Mouse (Mus musculus) cerebellum, adult 9-10 months (tissue): ENCODE results near the gene Wipf1.

ENCODE experiments used
- DNase-seq: peaks from one replicate; pipeline ENCODE4 v3.0.0; 2022

Gene Wipf1

DNA sequence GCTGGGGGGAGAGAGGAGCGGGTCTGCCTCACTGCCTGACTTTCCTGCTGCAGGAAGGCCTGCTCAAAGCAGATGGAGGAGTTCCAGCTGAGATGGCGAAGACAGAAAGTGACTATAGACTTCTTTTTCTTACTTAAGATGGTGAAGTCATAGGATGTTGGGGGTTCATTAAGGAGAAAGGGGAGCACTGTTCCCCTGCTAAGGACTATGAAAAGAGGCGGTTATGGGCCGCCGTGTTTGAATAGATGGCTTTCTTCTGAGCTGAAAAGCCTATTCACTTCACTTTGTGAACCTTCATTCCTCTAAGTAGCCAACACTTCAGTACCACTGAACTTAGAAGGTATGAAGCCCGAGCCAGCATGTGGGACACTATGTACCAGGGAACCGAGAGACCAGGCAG, 109.8 kb downstream of the Wipf1 start:
- no peak for DNase-seq

DNA sequence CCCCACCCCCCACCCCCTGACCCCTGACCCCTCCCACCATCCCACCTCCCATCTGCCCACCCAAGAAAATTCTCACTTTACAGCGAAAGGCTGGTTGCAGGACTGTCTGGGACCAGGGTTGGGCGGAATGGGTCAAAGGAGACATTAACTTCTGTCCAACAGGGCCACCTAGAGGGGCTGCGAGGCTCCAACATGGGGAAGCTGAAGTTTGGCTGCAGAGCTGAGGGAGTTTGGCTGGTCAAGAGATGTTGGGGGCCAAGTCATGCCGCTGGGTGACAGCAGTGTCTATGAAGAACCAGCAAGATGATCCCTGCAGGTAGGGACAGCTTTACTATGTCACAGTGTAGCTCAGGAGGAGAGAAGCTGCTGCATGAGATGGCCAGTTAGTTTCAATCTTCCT, 110.2 kb downstream of the Wipf1 start:
- DNase-seq = peak; percentile 4

DNA sequence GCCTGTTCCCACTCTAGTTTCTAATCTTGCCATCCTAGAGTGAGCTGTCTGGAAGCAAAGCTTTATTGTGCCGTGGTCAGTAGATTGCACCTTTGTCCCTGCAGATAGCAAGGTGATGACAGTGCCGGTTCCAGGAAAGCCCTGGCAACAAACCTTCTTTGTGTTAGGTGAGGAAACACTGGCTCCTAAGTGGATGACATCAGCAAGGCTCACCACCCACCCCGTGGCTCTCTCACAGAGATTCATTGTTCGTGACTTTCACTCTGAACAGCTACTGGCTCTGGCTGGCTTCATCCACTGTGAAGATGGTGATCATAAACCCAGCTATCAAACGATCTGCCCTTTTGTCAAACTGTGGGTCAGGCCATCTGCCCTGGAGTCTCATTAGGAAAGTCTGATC, 113.6 kb downstream of the Wipf1 start:
- no peak for DNase-seq

DNA sequence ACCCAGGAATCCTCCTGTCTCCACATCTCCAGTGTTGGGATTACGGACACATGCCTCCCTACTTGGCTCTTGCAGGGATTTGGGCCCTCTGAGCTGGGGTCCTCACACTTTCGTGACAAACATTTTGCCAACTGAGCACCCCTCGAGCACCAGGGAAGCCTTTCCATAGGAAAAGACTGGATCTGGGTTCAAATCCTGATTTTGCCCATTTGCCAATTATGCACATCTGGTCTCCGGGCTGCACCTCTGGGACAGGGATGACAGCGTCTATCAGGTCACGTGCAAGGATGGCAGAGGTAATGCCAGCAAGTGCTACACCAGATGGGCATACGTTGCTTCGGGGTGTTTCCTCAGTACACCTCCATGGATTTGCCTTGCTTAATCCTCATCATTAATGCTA, 119.5 kb downstream of the Wipf1 start:
- DNase-seq = no peak

DNA sequence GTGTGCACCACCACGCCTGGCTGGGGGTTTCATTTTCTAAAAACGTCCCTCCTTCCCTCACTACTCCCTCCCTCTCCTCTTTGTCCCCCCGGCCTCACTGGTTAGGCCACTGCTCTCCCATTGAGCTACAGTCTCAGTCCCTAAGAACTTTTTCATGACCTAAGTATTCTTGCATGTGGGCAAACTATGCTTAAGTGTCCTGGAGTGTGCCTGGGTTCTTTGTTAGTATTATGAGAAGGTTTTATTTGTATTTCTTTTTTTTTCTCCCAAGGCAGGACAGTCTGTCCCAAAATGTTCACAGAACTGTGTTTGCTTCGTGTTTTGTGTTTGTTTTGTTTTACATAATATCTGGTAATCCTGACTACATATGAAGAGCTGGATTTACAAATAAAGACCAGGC, 121.9 kb downstream of the Wipf1 start:
- DNase-seq = no peak

DNA sequence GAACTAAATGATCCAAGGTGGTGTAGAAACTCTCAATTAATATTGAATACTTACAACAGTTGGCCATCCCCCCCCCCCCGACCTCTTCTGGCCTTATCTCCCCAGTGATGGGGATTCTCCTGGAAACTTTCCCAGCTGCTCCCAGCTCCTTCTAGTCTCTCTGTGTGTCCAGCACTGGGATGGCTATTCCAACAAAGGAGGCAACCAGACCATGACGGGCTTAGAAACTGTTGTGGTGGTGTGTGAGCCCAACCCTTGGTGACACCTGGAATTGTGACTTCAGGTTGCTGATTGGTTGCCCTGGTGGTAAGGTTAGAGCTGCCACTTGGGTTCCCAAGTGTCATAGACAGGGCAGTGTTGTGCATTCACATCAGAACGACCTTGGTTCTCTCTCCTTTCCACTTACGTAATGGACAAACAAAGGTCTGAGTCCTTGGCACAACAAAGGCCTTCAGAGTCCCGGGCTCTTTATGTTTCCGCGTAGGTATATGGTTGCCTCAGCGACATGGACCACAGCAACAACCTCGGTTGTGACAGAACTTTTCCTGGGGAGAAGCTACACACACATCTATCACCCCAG, 123.1 kb downstream of the Wipf1 start:
- DNase-seq = no peak

DNA sequence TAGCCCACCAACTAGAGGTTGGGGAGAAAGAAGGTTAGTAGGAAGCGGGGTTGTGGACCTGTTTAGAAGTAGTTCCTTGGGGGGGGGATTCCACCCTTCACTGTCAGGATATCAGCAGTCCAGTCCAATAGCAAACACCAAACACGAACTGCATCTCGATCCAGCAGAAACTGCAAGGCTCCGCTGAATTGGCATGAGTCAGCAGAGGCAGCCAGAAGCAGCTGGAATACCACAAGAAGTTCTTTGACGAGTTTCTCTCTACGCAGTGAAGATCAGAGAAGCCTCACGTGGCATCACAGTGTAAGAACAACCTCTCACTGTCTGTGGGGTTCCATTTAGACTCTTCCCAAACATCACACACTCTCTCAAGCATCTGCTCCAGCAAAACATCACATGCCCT, 124.6 kb downstream of the Wipf1 start:
- no peak for DNase-seq

DNA sequence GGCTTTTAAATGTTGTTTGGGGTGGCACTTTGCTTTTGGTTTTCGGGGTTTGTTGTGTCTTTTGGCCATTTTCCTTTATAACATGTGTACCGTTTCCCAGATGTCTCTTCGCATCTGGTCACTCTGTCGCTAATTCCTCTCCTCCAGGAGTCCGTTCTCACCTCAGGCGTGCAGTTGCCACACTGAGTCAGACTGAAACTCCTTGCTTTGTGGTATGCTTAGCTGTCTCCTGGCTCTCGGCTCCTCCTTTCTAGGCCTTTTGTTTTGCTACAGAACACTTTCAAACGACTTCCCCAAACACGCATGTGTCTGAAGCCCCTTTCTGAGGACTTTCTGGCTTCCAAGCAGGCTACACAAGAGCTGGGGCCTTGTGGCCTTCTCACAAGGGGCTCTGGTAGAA, 125.1 kb downstream of the Wipf1 start:
- no peak for DNase-seq

DNA sequence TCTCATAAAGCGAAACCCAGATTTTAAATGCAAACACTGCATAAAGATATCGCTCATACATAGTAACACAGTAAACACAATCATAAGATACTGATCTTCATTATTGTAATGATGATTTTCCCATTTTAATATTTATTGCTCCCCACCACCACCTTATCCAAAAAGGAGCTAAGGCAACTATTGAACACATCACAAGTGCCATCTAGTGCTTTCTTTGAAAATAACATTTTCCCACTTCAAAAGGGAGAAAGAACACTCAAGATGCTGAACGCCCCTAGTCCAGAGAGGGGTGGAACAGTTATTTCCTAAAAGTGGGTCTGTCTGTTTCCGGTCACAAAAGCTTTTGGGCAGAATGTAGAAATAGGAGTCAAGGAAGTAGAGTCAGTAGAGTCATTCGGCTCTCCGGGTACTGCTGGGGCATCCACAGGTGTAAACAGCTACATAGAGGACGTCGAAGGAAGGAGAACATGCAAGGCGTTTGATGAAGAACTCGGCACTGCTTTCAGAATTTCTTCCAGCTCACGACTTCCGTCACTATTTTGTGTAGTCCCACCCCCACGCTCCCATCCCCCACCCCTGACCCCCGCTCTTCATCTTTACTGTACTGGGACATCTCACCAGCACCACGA, 126.0 kb downstream of the Wipf1 start:
- DNase-seq = no peak

DNA sequence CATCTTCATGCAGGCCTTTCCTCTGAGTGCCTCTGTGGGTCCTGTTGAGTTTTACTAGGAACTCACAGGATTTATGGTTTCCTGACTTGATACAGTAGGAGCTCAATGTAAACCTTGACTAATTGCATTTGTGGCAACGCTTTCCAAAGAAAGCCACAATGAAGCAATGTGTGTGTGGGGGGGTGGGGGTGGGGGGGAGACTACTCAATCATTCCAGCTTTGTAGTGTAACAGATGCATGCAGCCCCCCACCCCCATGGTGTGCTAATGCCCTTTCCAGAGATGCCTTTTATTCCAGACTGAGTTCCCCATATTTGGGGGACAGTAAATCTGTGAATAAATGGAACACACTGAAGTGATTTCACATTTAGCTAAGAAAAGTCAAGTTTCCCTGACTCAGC, 127.8 kb downstream of the Wipf1 start:
- DNase-seq = no peak

DNA sequence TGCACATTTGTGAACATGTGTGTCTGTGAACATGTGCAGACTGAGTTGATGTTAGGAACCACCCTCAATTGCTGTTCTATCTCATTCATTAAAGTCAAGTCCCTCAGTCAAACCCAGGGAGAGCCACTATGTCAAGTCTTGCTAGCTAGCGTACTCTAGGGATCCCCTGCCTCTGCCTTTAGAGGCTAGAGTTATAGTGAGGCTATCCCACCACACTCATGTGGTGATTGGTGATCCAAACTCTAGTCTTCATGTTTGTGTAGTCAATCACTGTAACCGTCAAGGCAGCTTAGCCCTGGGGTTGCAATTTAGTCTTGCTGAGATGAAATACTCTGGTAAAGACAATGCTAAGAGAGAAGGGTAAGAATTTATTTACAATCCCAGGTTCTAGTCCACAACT, 132.1 kb downstream of the Wipf1 start:
- no peak for DNase-seq

DNA sequence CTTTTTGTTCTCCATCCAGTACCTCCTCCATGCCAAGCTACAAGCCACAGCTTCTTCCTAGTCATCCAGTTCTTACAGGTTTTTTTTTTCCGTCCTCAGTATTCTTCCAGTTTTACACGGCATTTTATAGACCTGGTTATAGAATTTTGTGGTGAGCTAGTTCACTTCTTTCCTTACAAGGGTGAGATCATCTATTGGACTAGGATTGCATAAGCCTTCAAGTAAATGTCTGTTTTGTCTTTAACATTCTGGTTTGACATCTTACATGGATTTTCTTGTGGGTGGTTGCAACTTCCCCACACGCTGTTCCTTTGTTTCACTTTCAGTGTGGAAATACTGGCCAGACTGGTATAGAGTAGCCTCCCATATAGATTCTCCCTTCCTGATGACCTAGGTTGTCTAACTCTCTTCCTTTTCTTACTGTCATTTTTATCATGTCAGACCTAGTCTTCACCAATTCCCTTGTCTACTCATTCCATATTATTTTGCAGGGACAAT, 132.7 kb downstream of the Wipf1 start:
- DNase-seq = no peak

DNA sequence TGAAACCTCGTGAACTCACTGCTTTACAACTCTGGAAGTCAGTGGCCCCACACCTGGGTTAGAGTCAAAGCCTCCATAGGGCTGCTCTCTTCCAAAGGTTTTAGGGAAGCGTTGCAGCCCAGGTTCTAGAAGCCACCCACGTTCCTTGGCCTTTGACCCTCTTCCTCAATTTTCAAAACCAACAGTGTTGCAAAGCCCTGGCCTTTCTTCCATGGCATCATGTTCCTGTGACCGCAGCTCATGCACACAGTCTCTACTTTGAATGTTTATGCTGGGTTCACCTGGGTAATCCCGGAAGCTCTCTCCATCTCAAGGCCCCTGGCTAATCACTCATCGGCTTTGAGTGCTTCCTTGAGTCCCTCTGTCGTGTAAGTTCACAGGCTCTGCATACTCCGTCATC, 134.0 kb downstream of the Wipf1 start:
- no peak for DNase-seq

DNA sequence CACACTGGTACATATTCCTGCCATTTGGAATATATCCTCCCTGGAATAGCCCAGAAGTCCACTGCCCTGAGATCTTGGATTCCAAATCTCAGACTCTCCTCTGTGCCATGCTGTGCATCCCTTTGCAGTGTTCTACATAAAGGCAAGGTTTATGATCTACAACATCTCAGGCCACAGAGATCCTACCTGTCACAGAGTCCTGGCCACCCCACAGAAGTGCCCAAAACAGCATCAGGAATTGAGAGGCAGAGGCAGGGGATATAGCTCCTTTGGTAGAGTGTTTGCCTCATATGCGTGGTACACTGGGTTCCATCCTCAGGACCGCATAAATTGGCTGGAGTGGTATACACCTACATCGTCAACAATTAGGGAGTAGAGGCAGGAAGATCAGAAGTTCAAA, 135.1 kb downstream of the Wipf1 start:
- no peak for DNase-seq

DNA sequence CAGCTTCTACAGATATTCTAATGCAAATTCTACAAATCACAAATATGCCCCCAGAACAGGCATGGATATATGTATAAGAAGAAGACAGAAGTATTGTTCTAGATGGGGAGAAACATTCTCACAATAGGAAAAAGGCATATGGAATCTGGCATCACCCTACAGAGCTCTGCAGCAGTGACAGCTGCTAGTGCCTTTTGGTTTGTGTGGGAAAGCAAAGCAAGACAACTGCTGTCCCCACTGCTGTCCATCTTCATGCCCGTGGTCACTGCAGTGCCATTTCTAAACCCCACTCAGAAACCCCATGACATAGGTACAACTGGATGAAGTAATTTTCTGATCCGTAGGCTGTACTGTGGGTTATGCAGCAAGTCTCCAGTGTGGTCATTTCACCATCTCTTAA, 136.8 kb downstream of the Wipf1 start:
- no peak for DNase-seq

DNA sequence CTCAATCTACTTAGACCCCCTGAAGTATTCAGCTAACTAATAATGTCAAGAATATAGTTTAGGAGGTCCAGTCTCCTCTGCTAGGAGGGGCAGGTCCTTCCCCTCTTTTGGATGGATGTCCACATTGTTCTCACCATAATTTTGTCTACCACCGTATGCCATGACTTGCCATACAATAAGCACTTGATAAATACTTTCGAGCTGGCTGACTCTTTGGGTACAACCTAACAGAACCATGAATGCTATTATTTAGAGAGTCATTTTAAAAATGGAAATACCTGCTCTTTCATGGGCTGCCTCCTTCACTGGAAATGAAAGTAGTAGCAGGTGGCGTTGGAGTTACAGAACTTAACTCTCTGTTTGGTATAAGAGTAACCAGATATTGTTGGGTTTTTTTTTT, 139.6 kb downstream of the Wipf1 start:
- DNase-seq = no peak

DNA sequence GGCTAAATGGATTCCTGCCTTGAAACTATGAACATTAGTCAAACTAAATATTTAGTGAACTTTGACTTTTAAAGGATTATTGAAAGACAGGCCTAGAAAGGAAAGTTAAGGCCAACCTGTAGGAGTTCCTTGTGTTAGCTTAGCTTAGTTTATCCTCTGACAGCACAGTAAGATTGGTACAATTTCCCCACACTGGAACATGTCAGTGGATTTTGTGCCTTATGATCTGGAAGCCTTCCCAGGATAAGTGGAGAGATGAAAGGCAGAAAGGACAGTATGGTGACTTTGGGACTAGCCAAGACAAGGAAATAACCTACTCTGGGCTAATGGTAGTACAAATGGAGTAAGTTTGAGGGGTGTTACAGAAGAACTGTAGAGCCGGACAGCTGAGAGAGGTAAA, 141.7 kb downstream of the Wipf1 start:
- DNase-seq = no peak

DNA sequence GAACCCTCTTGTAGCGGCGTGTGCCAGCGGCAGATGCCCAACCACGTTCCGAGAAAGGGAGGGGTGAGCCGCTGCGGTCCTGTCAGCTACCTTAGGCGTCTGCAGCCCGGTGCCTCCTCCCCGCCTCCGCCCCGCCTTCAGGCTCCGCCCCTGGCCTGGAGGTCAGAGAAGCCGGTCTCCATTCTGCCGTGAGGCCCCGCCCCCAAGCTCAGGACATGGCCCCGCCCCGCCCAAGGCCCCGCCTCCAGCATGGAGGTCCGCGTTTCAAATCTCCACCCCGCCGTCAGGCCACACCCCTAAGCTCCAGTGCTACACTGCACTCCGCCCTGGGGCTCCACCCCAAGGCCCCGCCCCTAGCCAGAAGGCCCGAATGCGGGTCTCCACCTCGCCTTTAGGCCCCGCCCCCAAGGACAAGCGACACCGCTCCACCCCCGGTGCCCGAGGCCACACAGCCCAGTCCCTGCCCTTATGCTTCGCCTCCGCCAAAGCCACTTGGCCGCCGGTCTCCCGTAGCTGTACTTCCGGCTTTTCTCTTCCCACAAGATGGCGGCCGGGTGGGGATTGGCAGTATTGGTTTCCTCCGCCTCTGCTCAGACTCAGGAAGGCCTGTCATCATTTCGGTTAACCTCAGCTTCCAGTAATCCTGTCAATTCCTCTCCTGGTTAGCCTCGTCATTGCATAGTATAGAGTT, 143.0 kb downstream of the Wipf1 start, which contains the start of gene Gpr155:
Gpr155 (minus strand) TSS at position 217 of the 691 bp plus-strand sequence.
- peak; percentile 99 for DNase-seq

DNA sequence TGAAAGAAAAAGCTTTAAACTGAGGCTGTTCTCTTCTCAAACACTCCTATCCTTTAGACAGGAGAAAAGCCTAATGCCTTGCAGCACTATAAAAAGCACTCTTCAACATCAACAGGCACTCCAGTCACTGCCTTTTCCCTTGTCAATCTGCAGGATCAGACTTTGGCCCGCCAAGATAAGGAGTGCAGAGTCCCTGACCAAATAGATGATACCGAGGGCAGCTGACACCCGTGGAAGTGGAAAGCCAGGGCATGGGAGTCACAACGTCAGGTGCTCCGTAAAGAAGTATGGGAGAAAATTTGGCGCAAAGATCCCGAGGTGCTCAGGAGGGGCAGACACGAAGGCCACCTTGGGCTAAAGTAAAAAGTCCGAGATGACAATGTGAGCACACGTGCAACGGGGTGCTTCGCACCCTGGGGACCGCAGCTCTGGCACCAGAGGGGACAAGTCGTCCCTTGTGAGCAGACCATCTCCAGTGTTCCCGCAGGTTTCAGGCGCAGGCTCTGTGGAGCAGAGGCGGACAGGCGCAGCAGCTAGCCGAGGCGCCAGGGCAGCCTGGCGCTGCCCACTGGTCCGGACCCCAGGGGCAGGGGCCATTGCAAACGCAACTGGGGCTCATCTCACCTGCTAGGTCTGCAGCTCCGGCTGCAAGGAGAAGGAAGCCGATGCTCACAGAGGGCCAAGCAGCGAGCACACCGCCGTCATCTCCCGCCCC, 143.7 kb downstream of the Wipf1 start:
- DNase-seq = no peak

DNA sequence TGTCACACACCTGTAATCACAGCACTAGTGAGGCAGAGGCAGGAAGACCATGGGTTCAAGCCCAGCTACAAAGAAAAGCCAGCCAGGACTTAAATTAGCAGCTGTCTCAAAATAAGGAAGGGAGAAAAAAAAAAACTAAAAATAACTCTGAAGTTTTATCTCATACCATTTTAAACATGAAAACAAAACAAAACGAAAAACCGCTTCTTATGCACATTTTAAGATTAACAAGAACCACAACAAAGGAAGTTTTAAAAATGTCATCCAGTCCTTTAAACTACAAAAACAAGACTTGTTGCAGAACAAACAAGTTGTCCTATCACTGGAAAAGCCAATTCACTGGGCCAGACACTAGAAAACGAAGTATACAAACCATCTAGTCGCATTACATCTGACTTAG, 144.4 kb downstream of the Wipf1 start:
- DNase-seq = no peak

DNA sequence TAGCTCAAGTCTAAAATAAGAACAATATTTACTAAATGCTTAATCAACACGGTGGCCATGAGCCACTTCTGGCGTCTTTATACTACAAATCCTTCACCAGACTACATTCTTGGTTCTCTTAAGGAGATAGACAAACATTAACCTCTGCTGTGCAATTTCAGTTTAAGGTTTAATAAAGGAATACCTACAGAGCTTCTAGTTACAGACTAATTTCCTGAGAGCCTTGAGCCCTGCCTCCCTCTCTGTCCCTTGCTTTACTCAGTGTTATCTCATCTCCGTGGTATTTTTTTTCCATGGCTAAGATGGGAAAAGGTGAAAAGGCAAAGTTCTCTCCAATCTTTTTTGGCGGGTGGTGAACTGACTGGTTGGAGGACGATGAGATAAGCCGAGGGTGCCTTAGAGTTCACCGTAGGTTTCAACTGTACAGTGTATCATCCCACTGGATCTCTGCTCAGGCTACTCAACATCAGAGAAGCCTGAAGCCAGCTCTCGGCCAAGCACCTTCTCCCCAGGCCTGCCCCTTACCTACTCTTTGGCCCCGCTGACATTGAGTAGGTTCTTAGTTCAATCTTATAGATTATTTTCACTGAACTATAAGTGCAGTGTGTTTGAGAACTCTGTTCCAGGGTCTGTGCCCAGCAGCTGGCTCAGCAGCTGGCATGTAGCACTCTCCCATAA, 149.1 kb downstream of the Wipf1 start:
- no peak for DNase-seq

DNA sequence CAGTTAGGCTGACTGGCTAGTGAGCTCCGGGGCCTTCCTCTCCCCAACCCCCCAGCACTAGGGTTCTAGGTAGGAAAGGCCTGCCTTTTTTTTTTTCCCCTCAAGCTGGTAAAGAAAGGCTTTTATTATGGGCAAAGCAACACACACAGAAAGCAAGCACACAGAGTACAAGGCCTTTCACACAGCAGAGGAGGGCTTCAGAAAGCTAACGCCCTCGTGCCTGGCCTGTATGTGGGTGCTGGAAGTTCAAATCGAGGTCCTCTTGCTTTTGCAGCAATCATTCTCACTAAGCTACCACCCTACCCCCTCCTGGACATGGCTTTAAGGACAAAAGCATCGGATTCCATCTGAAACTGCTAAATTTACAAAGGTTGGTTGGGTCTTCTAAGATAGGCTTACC, 149.9 kb downstream of the Wipf1 start:
- no peak for DNase-seq
